Mouse (Mus musculus): Measurements from ENCODE around the gene Mterf4. TPM values are rescaled to one million over a fixed set of nuclear protein-coding genes. Genes with fewer than 3 reads are reported as not detected.
"Not testable (repeated sequence)": the region's sequence is repeated elsewhere in the genome, so short reads cannot be mapped to it uniquely, and the experiment has no call there.

The Mterf4 gene
- polyA plus RNA-seq, 1 experiment from 2014 or later = 21.9 TPM

GRCm38 (mm10) chr1:93323973-93324372, 18.3 kb upstream of the Mterf4 start:
- Histone ChIP-seq H3K4me2 (ENCODE audit: low read length) (no peak overlapping the region), H3K27ac (ENCODE audit: low read depth, low read length) (no peak overlapping the region), H3K36me3 (ENCODE audit: control insufficient read depth, insufficient read depth, low read length) (peaks cover 70% of the 10 kb centered on the region), H3K4me3 (ENCODE audit: low read depth, low read length) (no peak overlapping the region), H3K9me3 (replicated peaks; ENCODE audit: control insufficient read depth, low read length) (no peaks in the 10 kb centered on the region), H3K27me3 (replicated peaks; ENCODE audit: control insufficient read depth, insufficient read depth, low read length) (no peaks in the 10 kb centered on the region), H3K4me1 (ENCODE audit: control insufficient read depth, insufficient read depth, low read length) (no peaks in the 10 kb centered on the region), H3K9ac (ENCODE audit: low read length) (no peak overlapping the region)
- DNase-seq (ENCODE audit: low spot score) = no peak
- 90% methylated on average over 6 of the region's 6 CpGs for WGBS
- no peak for ATAC-seq

- no peak for ATAC-seq
- H3K4me2 ChIP-seq (ENCODE audit: low read length) = no peak overlapping the region
- no peaks in the 10 kb centered on the region for H3K9me3 ChIP-seq (replicated peaks; ENCODE audit: control insufficient read depth, low read length)
- H3K9ac ChIP-seq (ENCODE audit: low read length) = no peak overlapping the region
- no peak overlapping the region for H3K4me3 ChIP-seq (ENCODE audit: low read depth, low read length)
- 87% methylated on average over 3 of the region's 3 CpGs for WGBS
- H3K27me3 ChIP-seq (replicated peaks; ENCODE audit: control insufficient read depth, insufficient read depth, low read length) = no peaks in the 10 kb centered on the region
- peaks cover 6% of the 10 kb centered on the region for H3K4me1 ChIP-seq (ENCODE audit: control insufficient read depth, insufficient read depth, low read length)
- DNase-seq (ENCODE audit: low spot score) = no peak
- peaks cover 80% of the 10 kb centered on the region for H3K36me3 ChIP-seq (ENCODE audit: control insufficient read depth, insufficient read depth, low read length)
- no peak overlapping the region for H3K27ac ChIP-seq (ENCODE audit: low read depth, low read length)
These were observed 5.1 kb downstream of the Mterf4 start for GRCm38 (mm10) chr1:93300578-93300977.

- H3K4me2 ChIP-seq (ENCODE audit: low read length) = no peak overlapping the region
- DNase-seq (ENCODE audit: low spot score) = no peak
- H3K27ac ChIP-seq (ENCODE audit: low read depth, low read length) = no peak overlapping the region
- peaks cover 82% of the 10 kb centered on the region for H3K36me3 ChIP-seq (ENCODE audit: control insufficient read depth, insufficient read depth, low read length)
- no peak overlapping the region for H3K9ac ChIP-seq (ENCODE audit: low read length)
- H3K4me1 ChIP-seq (ENCODE audit: control insufficient read depth, insufficient read depth, low read length) = peaks cover 2% of the 10 kb centered on the region; the same call in 1 of the 2 replicates
- H3K27me3 ChIP-seq (replicated peaks; ENCODE audit: control insufficient read depth, insufficient read depth, low read length) = no peaks in the 10 kb centered on the region
- no peaks in the 10 kb centered on the region for H3K9me3 ChIP-seq (replicated peaks; ENCODE audit: control insufficient read depth, low read length)
- no peak overlapping the region for H3K4me3 ChIP-seq (ENCODE audit: low read depth, low read length)
- 89% methylated on average over 4 of the region's 4 CpGs for WGBS
- ATAC-seq = no peak
These were observed 5.9 kb downstream of the Mterf4 start for GRCm38 (mm10) chr1:93299791-93300190.

GRCm38 (mm10) chr1:93294491-93294890, 11.2 kb downstream of the Mterf4 start:
- DNase-seq (ENCODE audit: low spot score); ATAC-seq; H3K27ac ChIP-seq (ENCODE audit: low read depth, low read length); H3K9ac ChIP-seq (ENCODE audit: low read length); H3K4me3 ChIP-seq (ENCODE audit: low read depth, low read length); H3K4me1 ChIP-seq (ENCODE audit: control insufficient read depth, insufficient read depth, low read length); H3K4me2 ChIP-seq (ENCODE audit: low read length); H3K27me3 ChIP-seq (replicated peaks; ENCODE audit: control insufficient read depth, insufficient read depth, low read length); H3K9me3 ChIP-seq (replicated peaks; ENCODE audit: control insufficient read depth, low read length): not testable (repeated sequence)
- WGBS = 75% methylated on average over 3 of the region's 3 CpGs
- peaks cover 38% of the 10 kb centered on the region for H3K36me3 ChIP-seq (ENCODE audit: control insufficient read depth, insufficient read depth, low read length)

GRCm38 (mm10) chr1:93292006-93292405, 13.7 kb downstream of the Mterf4 start:
- no peak overlapping the region for H3K4me3 ChIP-seq (ENCODE audit: low read depth, low read length)
- H3K9ac ChIP-seq (ENCODE audit: low read length) = no peak overlapping the region
- no peak overlapping the region for H3K4me2 ChIP-seq (ENCODE audit: low read length)
- no peak overlapping the region for H3K27ac ChIP-seq (ENCODE audit: low read depth, low read length)
- H3K36me3 ChIP-seq (ENCODE audit: control insufficient read depth, insufficient read depth, low read length) = peaks cover 15% of the 10 kb centered on the region
- ATAC-seq (no peak), DNase-seq (ENCODE audit: low spot score) (no peak)
- no peaks in the 10 kb centered on the region for H3K9me3 ChIP-seq (replicated peaks; ENCODE audit: control insufficient read depth, low read length)
- H3K4me1 ChIP-seq (ENCODE audit: control insufficient read depth, insufficient read depth, low read length) = no peaks in the 10 kb centered on the region
- 81% methylated on average over 8 of the region's 8 CpGs for WGBS
- no peaks in the 10 kb centered on the region for H3K27me3 ChIP-seq (replicated peaks; ENCODE audit: control insufficient read depth, insufficient read depth, low read length)

GRCm38 (mm10) chr1:93291591-93291990, 14.1 kb downstream of the Mterf4 start:
- Histone ChIP-seq H3K36me3 (ENCODE audit: control insufficient read depth, insufficient read depth, low read length) (peaks cover 11% of the 10 kb centered on the region; the same call in 1 of the 2 replicates), H3K4me2 (ENCODE audit: low read length) (no peak overlapping the region), H3K27ac (ENCODE audit: low read depth, low read length) (no peak overlapping the region), H3K4me1 (ENCODE audit: control insufficient read depth, insufficient read depth, low read length) (no peaks in the 10 kb centered on the region), H3K9ac (ENCODE audit: low read length) (no peak overlapping the region), H3K4me3 (ENCODE audit: low read depth, low read length) (no peak overlapping the region), H3K9me3 (replicated peaks; ENCODE audit: control insufficient read depth, low read length) (no peaks in the 10 kb centered on the region), H3K27me3 (replicated peaks; ENCODE audit: control insufficient read depth, insufficient read depth, low read length) (no peaks in the 10 kb centered on the region)
- DNase-seq (ENCODE audit: low spot score) = no peak
- WGBS = 89% methylated on average over 1 of the region's 1 CpGs
- ATAC-seq = no peak

- Histone ChIP-seq H3K4me2 (ENCODE audit: low read length) (no peak overlapping the region), H3K36me3 (ENCODE audit: control insufficient read depth, insufficient read depth, low read length) (peaks cover 6% of the 10 kb centered on the region; the same call in 1 of the 2 replicates), H3K9me3 (replicated peaks; ENCODE audit: control insufficient read depth, low read length) (no peaks in the 10 kb centered on the region), H3K4me1 (ENCODE audit: control insufficient read depth, insufficient read depth, low read length) (no peaks in the 10 kb centered on the region), H3K27ac (ENCODE audit: low read depth, low read length) (no peak overlapping the region), H3K27me3 (replicated peaks; ENCODE audit: control insufficient read depth, insufficient read depth, low read length) (no peaks in the 10 kb centered on the region), H3K9ac (ENCODE audit: low read length) (no peak overlapping the region), H3K4me3 (ENCODE audit: low read depth, low read length) (no peak overlapping the region)
- no peak for DNase-seq (ENCODE audit: low spot score)
- no peak for ATAC-seq
- WGBS = 88% methylated on average over 4 of the region's 4 CpGs
These were observed 14.8 kb downstream of the Mterf4 start for GRCm38 (mm10) chr1:93290956-93291355.

GRCm38 (mm10) chr1:93289678-93290214, 16.0 kb downstream of the Mterf4 start:
- Histone ChIP-seq H3K4me2 (ENCODE audit: low read length) (no peak overlapping the region), H3K4me3 (ENCODE audit: low read depth, low read length) (no peak overlapping the region), H3K36me3 (ENCODE audit: control insufficient read depth, insufficient read depth, low read length) (no peaks in the 10 kb centered on the region), H3K27me3 (replicated peaks; ENCODE audit: control insufficient read depth, insufficient read depth, low read length) (no peaks in the 10 kb centered on the region), H3K4me1 (ENCODE audit: control insufficient read depth, insufficient read depth, low read length) (no peaks in the 10 kb centered on the region), H3K9me3 (replicated peaks; ENCODE audit: control insufficient read depth, low read length) (no peaks in the 10 kb centered on the region), H3K9ac (ENCODE audit: low read length) (no peak overlapping the region), H3K27ac (ENCODE audit: low read depth, low read length) (no peak overlapping the region)
- 73% methylated on average over 3 of the region's 3 CpGs for WGBS
- ATAC-seq (no peak), DNase-seq (ENCODE audit: low spot score) (no peak)

GRCm38 (mm10) chr1:93277041-93277440, 28.7 kb downstream of the Mterf4 start:
- DNase-seq (ENCODE audit: low spot score) (no peak), ATAC-seq (no peak)
- Histone ChIP-seq H3K4me1 (ENCODE audit: control insufficient read depth, insufficient read depth, low read length) (no peaks in the 10 kb centered on the region), H3K4me3 (ENCODE audit: low read depth, low read length) (no peak overlapping the region), H3K27ac (ENCODE audit: low read depth, low read length) (no peak overlapping the region), H3K9me3 (replicated peaks; ENCODE audit: control insufficient read depth, low read length) (no peaks in the 10 kb centered on the region), H3K4me2 (ENCODE audit: low read length) (no peak overlapping the region), H3K36me3 (ENCODE audit: control insufficient read depth, insufficient read depth, low read length) (no peaks in the 10 kb centered on the region), H3K27me3 (replicated peaks; ENCODE audit: control insufficient read depth, insufficient read depth, low read length) (no peaks in the 10 kb centered on the region), H3K9ac (ENCODE audit: low read length) (no peak overlapping the region)
- WGBS = 86% methylated on average over 7 of the region's 7 CpGs

All from forebrain, embryonic 14.5 days (tissue).